Mouse (Mus musculus): ENCODE measurements around the gene Cuta. TPM values are rescaled to one million over a fixed set of nuclear protein-coding genes. Genes with fewer than 3 reads are reported as not detected.

Gene Cuta
- polyA plus RNA-seq, 1 experiment from 2014 or later = 127 TPM

GRCm38 (mm10) chr17:26893492-26893891 is 45.9 kb downstream of the Cuta start:
- H3K27me3 ChIP-seq (replicated peaks) = peaks cover 5% of the 10 kb centered on the region; the same call in 1 of the 2 replicates
- 49% methylated on average over 6 of the region's 6 CpGs for WGBS

GRCm38 (mm10) chr17:26892635-26893375 is 46.6 kb downstream of the Cuta start:
- WGBS = 40% methylated on average over 16 of the region's 16 CpGs
- no peak overlapping the region for H3K4me3 ChIP-seq
- peak overlapping the region; percentile 38; the same call in 1 of the 2 replicates for H3K27ac ChIP-seq
- no peaks in the 10 kb centered on the region for H3K9me3 ChIP-seq
- no peak overlapping the region for H3K4me2 ChIP-seq
- H3K27me3 ChIP-seq (replicated peaks) = peaks cover 8% of the 10 kb centered on the region; the same call in 1 of the 2 replicates
- ATAC-seq (replicated peaks) = no peak; the same call in 1 of the 2 replicates
- H3K9ac ChIP-seq = no peak overlapping the region
- no peaks in the 10 kb centered on the region for H3K36me3 ChIP-seq (replicated peaks)
- H3K4me1 ChIP-seq = peaks cover 16% of the 10 kb centered on the region

More at GRCm38 (mm10) chr17:26893492-26893891, 45.9 kb downstream of the Cuta start:
- Histone ChIP-seq H3K9ac (no peak overlapping the region), H3K4me2 (no peak overlapping the region), H3K4me3 (no peak overlapping the region), H3K9me3 (no peaks in the 10 kb centered on the region), H3K36me3 (replicated peaks) (no peaks in the 10 kb centered on the region), H3K4me1 (peaks cover 16% of the 10 kb centered on the region), H3K27ac (no peak overlapping the region)
- ATAC-seq (replicated peaks) = no peak

GRCm38 (mm10) chr17:26887926-26888325 is 51.4 kb downstream of the Cuta start:
- ATAC-seq (replicated peaks) = no peak

GRCm38 (mm10) chr17:26886047-26886749 is 53.2 kb downstream of the Cuta start:
- no peak overlapping the region for H3K27ac ChIP-seq
- peak; percentile 91 for ATAC-seq (replicated peaks)
- H3K9ac ChIP-seq = peak overlapping the region; percentile 31; the same call in 1 of the 2 replicates
- peak overlapping the region; percentile 46 for H3K4me3 ChIP-seq
- WGBS = 10% methylated on average over 30 of the region's 30 CpGs
- H3K27me3 ChIP-seq (replicated peaks) = peaks cover 6% of the 10 kb centered on the region; the same call in 1 of the 2 replicates
- peak overlapping the region; percentile 68 for H3K4me2 ChIP-seq
- no peaks in the 10 kb centered on the region for H3K9me3 ChIP-seq
- peaks cover 23% of the 10 kb centered on the region for H3K4me1 ChIP-seq
- no peaks in the 10 kb centered on the region for H3K36me3 ChIP-seq (replicated peaks)

More at GRCm38 (mm10) chr17:26887926-26888325, 51.4 kb downstream of the Cuta start:
- peaks cover 30% of the 10 kb centered on the region for H3K4me1 ChIP-seq
- H3K9ac ChIP-seq = no peak overlapping the region
- H3K27me3 ChIP-seq (replicated peaks) = peaks cover 6% of the 10 kb centered on the region; the same call in 1 of the 2 replicates
- H3K9me3 ChIP-seq = no peaks in the 10 kb centered on the region
- no peaks in the 10 kb centered on the region for H3K36me3 ChIP-seq (replicated peaks)
- 48% methylated on average over 3 of the region's 3 CpGs for WGBS
- H3K27ac ChIP-seq = no peak overlapping the region
- no peak overlapping the region for H3K4me2 ChIP-seq
- no peak overlapping the region for H3K4me3 ChIP-seq

GRCm38 (mm10) chr17:26884995-26885926 is 54.1 kb downstream of the Cuta start:
- Histone ChIP-seq H3K27ac (no peak overlapping the region), H3K4me2 (peak overlapping the region; percentile 68), H3K4me1 (peaks cover 23% of the 10 kb centered on the region), H3K36me3 (replicated peaks) (no peaks in the 10 kb centered on the region), H3K9me3 (no peaks in the 10 kb centered on the region), H3K27me3 (replicated peaks) (peaks cover 6% of the 10 kb centered on the region; the same call in 1 of the 2 replicates), H3K4me3 (peak overlapping the region; percentile 46), H3K9ac (peak overlapping the region; percentile 18; the same call in 1 of the 2 replicates)
- 22% methylated on average over 25 of the region's 25 CpGs for WGBS
- ATAC-seq (replicated peaks) = peak; percentile 54; the same call in 1 of the 2 replicates

Small RNA genes lying within 50 kb of the gene (microRNA-seq; reads per million reads assigned to microRNA genes)
- gene Gm27775 = not detected
- gene Mir3083 = 1.5 reads per million
- gene Mir6968 = not detected

Other genes with a start within 250 kb of the Cuta start
- gene Crebrf, start 223.9 kb downstream of the Cuta start, polyA plus RNA-seq (2015; fragmentation: Nextera tagmentation; extraction: Ambion mirVana) = 11.8 and 14.8 TPM in 2 replicates
- 60.6 and 61.5 TPM in 2 replicates for gene Bnip1, start 158.5 kb downstream of the Cuta start, polyA plus RNA-seq (2015; fragmentation: Nextera tagmentation; extraction: Ambion mirVana)
- 0.10 and 0.92 TPM in 2 replicates for gene Nkx2-5, start 94.6 kb downstream of the Cuta start, polyA plus RNA-seq (2015; fragmentation: Nextera tagmentation; extraction: Ambion mirVana)
- 3.3 and 3.5 TPM in 2 replicates for gene Kifc5b, start 22.5 kb downstream of the Cuta start, polyA plus RNA-seq (2015; fragmentation: Nextera tagmentation; extraction: Ambion mirVana)
- 27.2 and 29.5 TPM in 2 replicates for gene Phf1, start 6.5 kb downstream of the Cuta start, polyA plus RNA-seq (2015; fragmentation: Nextera tagmentation; extraction: Ambion mirVana)
- 6.0 and 7.3 TPM in 2 replicates for gene Syngap1, start 1.7 kb upstream of the Cuta start, polyA plus RNA-seq (2015; fragmentation: Nextera tagmentation; extraction: Ambion mirVana)
- 15.4 and 16.9 TPM in 2 replicates for gene Zbtb9, start 33.6 kb upstream of the Cuta start, polyA plus RNA-seq (2015; fragmentation: Nextera tagmentation; extraction: Ambion mirVana)
- 3.5 and 4.2 TPM in 2 replicates for gene Bak1, start 89.4 kb upstream of the Cuta start, polyA plus RNA-seq (2015; fragmentation: Nextera tagmentation; extraction: Ambion mirVana)
- gene Itpr3, start 117.7 kb upstream of the Cuta start, polyA plus RNA-seq (2015; fragmentation: Nextera tagmentation; extraction: Ambion mirVana) = 0.78 and 0.80 TPM in 2 replicates
- gene Uqcc2, start 194.3 kb upstream of the Cuta start, polyA plus RNA-seq (2015; fragmentation: Nextera tagmentation; extraction: Ambion mirVana) = 365 and 372 TPM in 2 replicates
- gene Ip6k3, start 228.2 kb upstream of the Cuta start, polyA plus RNA-seq (2015; fragmentation: Nextera tagmentation; extraction: Ambion mirVana) = 0.21 and 0.40 TPM in 2 replicates